Mouse (Mus musculus) neural tube, embryonic 13.5 days (tissue): Measurements from ENCODE around the gene Slc51b. TPM values are rescaled to one million over a fixed set of nuclear protein-coding genes. Genes with fewer than 3 reads are reported as not detected.

Experiments
- ATAC-seq: fragments of 200-750 bp; cut with Nextera tagmentation; 2 replicates; pipeline ENCODE4 v1.8.0; 2017; ENCODE audit warnings: low read depth, mild to moderate bottlenecking, moderate TSS enrichment, moderate library complexity
- H3K27ac ChIP-seq: fragments of 300-500 bp; sonication (generic); replicated peaks from 2 replicates; pipeline ENCODE4 v1.5.1; 2015; ENCODE audit warnings: moderate library complexity, mild to moderate bottlenecking, inconsistent platforms
- H3K27me3 ChIP-seq: fragments of 300-500 bp; sonication (generic); 2 replicates; pipeline ENCODE4 v1.6.1; 2015; ENCODE audit warnings: mild to moderate bottlenecking, inconsistent platforms
- H3K36me3 ChIP-seq: fragments of 300-500 bp; sonication (generic); 2 replicates; pipeline ENCODE4 v1.6.1; 2015; ENCODE audit warnings: mild to moderate bottlenecking, inconsistent platforms
- H3K4me1 ChIP-seq: fragments of 300-500 bp; sonication (generic); replicated peaks from 2 replicates; pipeline ENCODE4 v1.6.1; 2015; ENCODE audit warnings: inconsistent platforms
- H3K4me2 ChIP-seq: fragments of 300-500 bp; sonication (generic); 2 replicates; pipeline ENCODE4 v1.6.1; 2015; ENCODE audit warnings: inconsistent platforms, mild to moderate bottlenecking, moderate library complexity
- H3K4me3 ChIP-seq: fragments of 300-500 bp; sonication (generic); 2 replicates; pipeline ENCODE4 v1.5.1; 2015; ENCODE audit warnings: mild to moderate bottlenecking, inconsistent platforms
- H3K9ac ChIP-seq: fragments of 300-500 bp; sonication (generic); 2 replicates; pipeline ENCODE4 v1.6.1; 2015; ENCODE audit warnings: moderate library complexity, mild to moderate bottlenecking, inconsistent platforms
- H3K9me3 ChIP-seq: fragments of 300-500 bp; sonication (generic); 2 replicates; pipeline ENCODE4 v1.6.1; 2016; ENCODE audit warnings: inconsistent platforms
- WGBS: fragments of 180-500 bp; shearing (Covaris S2); methylation state at CpG from one replicate; pipeline ENCODE4 v1.1.7; 2015; 5-methylcytosine and 5-hydroxymethylcytosine counted together
- polyA plus RNA-seq: library from polyadenylated mRNA; unstranded; fragments of >200 nt; fragmentation: Nextera tagmentation; extraction: Ambion mirVana; gene quantifications from 2 replicates; pipeline ENCODE4 v1.2.1, GENCODE M21; 2015

Slc51b gene
- not detected in 2 replicates for polyA plus RNA-seq

- no peak within 1 kb of the TSS for H3K4me3 ChIP-seq
- no peak within 1 kb of the TSS for H3K27ac ChIP-seq
- no peaks in the 10 kb centered on the region for H3K9me3 ChIP-seq
- no peak within 1 kb of the TSS for H3K9ac ChIP-seq
- no peaks in the 10 kb centered on the region for H3K4me1 ChIP-seq
- no peaks in the 10 kb centered on the region for H3K36me3 ChIP-seq
- ATAC-seq = no peak
- H3K4me2 ChIP-seq = no peak within 1 kb of the TSS
- 77% methylated on average over 11 of the region's 11 CpGs for WGBS
- no peaks in the 10 kb centered on the region for H3K27me3 ChIP-seq
These were observed at the start of gene Slc51b for GRCm38 (mm10) chr9:65422760-65423501. Gene Slc51b (minus strand): TSS chr9:65422955.

DNA sequence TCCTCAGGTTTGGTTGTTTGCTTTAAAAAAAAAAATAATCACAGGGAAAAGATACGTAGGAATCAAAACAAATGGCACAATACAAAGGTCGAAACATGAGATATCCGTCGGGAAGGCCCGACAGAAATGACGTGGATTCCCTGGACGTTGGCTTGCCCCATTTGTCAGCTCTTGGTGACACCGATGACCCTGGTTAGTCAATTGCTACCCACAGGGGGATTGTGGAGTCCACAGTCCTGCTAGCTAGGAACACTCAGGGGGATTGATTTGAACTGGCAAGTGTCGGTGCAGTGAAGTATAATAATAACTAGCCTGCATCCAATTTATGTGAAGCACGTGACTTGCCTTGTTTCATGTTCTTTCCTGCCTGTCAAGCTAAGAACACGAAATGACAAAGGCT lies 44.9 kb upstream of the Slc51b start:
- no peak overlapping the region for H3K27ac ChIP-seq
- WGBS = 68% methylated on average over 11 of the region's 11 CpGs
- H3K9me3 ChIP-seq = no peaks in the 10 kb centered on the region
- H3K36me3 ChIP-seq = peaks cover 63% of the 10 kb centered on the region
- no peak overlapping the region for H3K9ac ChIP-seq
- H3K27me3 ChIP-seq = no peaks in the 10 kb centered on the region
- no peak for ATAC-seq
- peaks cover 4% of the 10 kb centered on the region for H3K4me1 ChIP-seq
- no peak overlapping the region for H3K4me3 ChIP-seq
- H3K4me2 ChIP-seq = no peak overlapping the region

DNA sequence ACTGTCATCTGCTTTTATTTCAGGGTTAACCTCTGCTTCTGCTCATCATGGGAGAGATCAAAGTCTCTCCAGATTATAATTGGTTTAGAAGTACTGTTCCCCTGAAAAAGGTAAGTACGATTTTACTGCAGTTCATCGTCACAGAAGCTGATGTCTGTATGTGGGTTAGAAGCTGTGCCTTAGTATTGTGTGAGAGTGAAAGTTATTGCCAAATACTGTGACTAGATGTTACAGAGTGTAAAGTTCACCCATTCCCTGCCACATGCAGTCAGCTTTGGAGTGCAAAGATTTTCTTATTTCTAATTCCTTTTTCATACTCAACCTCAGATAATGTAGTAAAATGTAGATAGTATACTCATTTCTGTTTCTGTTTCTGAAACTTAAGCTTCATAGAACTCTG lies 42.5 kb upstream of the Slc51b start:
- H3K4me3 ChIP-seq = no peak overlapping the region
- H3K4me1 ChIP-seq = peaks cover 23% of the 10 kb centered on the region
- no peaks in the 10 kb centered on the region for H3K27me3 ChIP-seq
- H3K9ac ChIP-seq = no peak overlapping the region
- H3K4me2 ChIP-seq = no peak overlapping the region
- peaks cover 42% of the 10 kb centered on the region for H3K36me3 ChIP-seq
- no peak overlapping the region for H3K27ac ChIP-seq
- WGBS = 97% methylated on average over 2 of the region's 2 CpGs
- ATAC-seq = no peak
- H3K9me3 ChIP-seq = no peaks in the 10 kb centered on the region

DNA sequence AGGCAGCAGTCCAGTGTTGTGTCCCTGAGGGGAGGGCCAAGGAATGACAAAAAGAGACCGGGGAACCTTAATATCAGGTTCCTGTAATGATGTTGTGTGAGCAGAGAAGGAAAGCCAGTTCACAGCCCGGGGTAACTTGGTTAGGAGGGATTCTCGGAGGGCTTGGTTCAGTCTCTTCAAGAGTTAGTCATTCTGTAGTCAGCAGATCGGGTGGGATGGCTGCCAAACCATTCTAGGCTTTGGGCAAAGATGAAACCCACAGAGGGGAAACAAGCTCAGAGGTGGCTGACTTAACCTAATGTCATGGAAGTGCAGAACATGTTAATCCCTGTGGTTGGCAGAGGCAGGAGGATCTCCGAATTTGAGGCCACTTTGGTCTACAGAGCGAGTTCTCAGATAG lies 41.4 kb upstream of the Slc51b start:
- H3K9me3 ChIP-seq = no peaks in the 10 kb centered on the region
- H3K4me3 ChIP-seq = no peak overlapping the region
- H3K27me3 ChIP-seq = no peaks in the 10 kb centered on the region
- H3K36me3 ChIP-seq = peaks cover 32% of the 10 kb centered on the region
- WGBS = 93% methylated on average over 6 of the region's 6 CpGs
- no peak for ATAC-seq
- no peak overlapping the region for H3K27ac ChIP-seq
- peaks cover 30% of the 10 kb centered on the region for H3K4me1 ChIP-seq
- no peak overlapping the region for H3K9ac ChIP-seq
- H3K4me2 ChIP-seq = no peak overlapping the region

DNA sequence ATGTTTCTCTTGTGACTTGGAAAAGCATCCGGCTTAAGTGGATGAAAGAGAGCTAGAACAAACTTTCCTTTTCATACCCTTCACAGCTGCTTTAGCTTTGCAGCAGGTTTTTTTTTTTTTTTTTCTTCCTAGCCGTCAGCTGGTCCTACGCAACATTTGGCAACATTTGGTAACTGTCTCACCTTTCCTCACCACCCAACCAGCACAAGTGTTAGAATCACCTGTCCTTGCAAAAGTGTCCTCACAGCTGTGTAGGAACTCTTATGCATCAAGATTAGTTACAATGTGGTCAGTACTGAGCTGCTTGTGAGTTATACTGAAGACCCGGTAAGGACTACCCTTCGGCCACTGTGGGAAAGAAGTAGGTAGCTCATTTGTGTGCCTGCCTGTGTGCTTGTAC lies 39.8 kb upstream of the Slc51b start:
- Histone ChIP-seq H3K9me3 (no peaks in the 10 kb centered on the region), H3K4me2 (peak overlapping the region; percentile 10), H3K4me1 (peaks cover 30% of the 10 kb centered on the region), H3K36me3 (peaks cover 22% of the 10 kb centered on the region), H3K9ac (no peak overlapping the region; the same call in 1 of the 2 replicates), H3K4me3 (no peak overlapping the region), H3K27ac (no peak overlapping the region), H3K27me3 (no peaks in the 10 kb centered on the region)
- ATAC-seq = no peak
- WGBS = 82% methylated on average over 5 of the region's 5 CpGs

GRCm38 (mm10) chr9:65460732-65461442 lies 38.1 kb upstream of the Slc51b start, which contains the start of gene Spg21:
Gene Spg21 (plus strand): TSS chr9:65460947.
- peak within 1 kb of the TSS; percentile 93 for H3K27ac ChIP-seq
- peaks cover 30% of the 10 kb centered on the region for H3K4me1 ChIP-seq
- H3K36me3 ChIP-seq = peaks cover 9% of the 10 kb centered on the region
- H3K4me3 ChIP-seq = peak within 1 kb of the TSS; percentile 68
- H3K4me2 ChIP-seq = peak within 1 kb of the TSS; percentile 77
- no peaks in the 10 kb centered on the region for H3K9me3 ChIP-seq
- H3K9ac ChIP-seq = peak within 1 kb of the TSS; percentile 84
- 0% methylated on average over 52 of the region's 53 CpGs for WGBS
- ATAC-seq = peak; percentile 98
- no peaks in the 10 kb centered on the region for H3K27me3 ChIP-seq

GRCm38 (mm10) chr9:65460198-65460597 lies 37.4 kb upstream of the Slc51b start:
- H3K27me3 ChIP-seq = no peaks in the 10 kb centered on the region
- WGBS = 20% methylated on average over 3 of the region's 3 CpGs
- H3K36me3 ChIP-seq = peaks cover 2% of the 10 kb centered on the region
- H3K4me3 ChIP-seq = peak overlapping the region; percentile 68
- no peaks in the 10 kb centered on the region for H3K9me3 ChIP-seq
- peaks cover 30% of the 10 kb centered on the region for H3K4me1 ChIP-seq
- ATAC-seq = peak; percentile 24; the same call in 1 of the 2 replicates
- peak overlapping the region; percentile 77 for H3K4me2 ChIP-seq
- H3K9ac ChIP-seq = peak overlapping the region; percentile 84
- peak overlapping the region; percentile 93 for H3K27ac ChIP-seq

DNA sequence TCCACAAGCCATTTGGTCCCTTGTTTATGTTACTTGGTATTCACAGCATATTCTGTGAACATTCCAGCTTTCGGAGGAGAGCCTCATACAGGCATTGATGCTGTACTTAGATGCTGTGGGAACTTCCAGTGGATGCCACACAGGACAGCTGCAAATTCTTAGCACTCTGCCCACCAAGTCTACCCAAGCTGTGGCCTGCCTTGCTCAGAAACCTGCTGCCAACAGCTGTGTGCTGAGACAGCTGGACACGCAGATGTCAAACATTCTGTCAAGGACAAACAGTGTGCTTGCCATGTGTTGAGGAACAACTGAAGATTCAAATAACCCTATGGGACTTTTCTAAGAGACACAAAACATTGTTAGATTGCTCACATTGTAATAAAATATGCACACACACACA lies 36.2 kb upstream of the Slc51b start:
- 88% methylated on average over 2 of the region's 2 CpGs for WGBS
- H3K9me3 ChIP-seq = no peaks in the 10 kb centered on the region
- no peak overlapping the region for H3K27ac ChIP-seq
- no peak for ATAC-seq
- H3K36me3 ChIP-seq = no peaks in the 10 kb centered on the region
- no peak overlapping the region for H3K4me3 ChIP-seq
- H3K4me1 ChIP-seq = peaks cover 30% of the 10 kb centered on the region
- no peak overlapping the region for H3K4me2 ChIP-seq
- H3K9ac ChIP-seq = no peak overlapping the region
- no peaks in the 10 kb centered on the region for H3K27me3 ChIP-seq

GRCm38 (mm10) chr9:65447951-65448350 lies 25.2 kb upstream of the Slc51b start:
- Histone ChIP-seq H3K27me3 (no peaks in the 10 kb centered on the region), H3K36me3 (peaks cover 86% of the 10 kb centered on the region), H3K4me1 (no peaks in the 10 kb centered on the region), H3K4me3 (no peak overlapping the region), H3K9ac (no peak overlapping the region), H3K4me2 (no peak overlapping the region), H3K27ac (no peak overlapping the region), H3K9me3 (no peaks in the 10 kb centered on the region)
- WGBS = 90% methylated on average over 6 of the region's 6 CpGs
- ATAC-seq = no peak

DNA sequence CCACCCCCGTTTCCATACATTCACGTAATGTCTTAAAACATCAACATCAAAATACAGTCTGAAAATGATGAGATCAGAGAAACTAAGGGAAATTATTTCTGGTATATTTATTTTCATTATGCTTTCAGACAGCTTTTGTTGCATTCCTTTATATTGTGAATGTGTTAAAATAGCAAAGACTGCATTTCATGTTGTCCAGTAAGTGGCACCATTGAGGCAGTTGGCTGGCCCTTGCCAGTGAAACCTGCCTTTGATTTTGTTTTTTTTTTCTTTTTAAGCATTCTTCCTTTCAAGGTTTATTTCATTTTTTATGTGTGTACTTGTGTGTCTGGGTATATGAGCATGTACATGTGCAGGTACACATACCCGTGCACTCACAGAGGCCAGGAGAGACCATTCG lies 21.9 kb upstream of the Slc51b start:
- Histone ChIP-seq H3K9ac (no peak overlapping the region), H3K27ac (no peak overlapping the region), H3K4me1 (no peaks in the 10 kb centered on the region), H3K9me3 (no peaks in the 10 kb centered on the region), H3K4me3 (no peak overlapping the region), H3K4me2 (no peak overlapping the region), H3K36me3 (peaks cover 83% of the 10 kb centered on the region), H3K27me3 (no peaks in the 10 kb centered on the region)
- ATAC-seq = no peak
- WGBS = 93% methylated on average over 4 of the region's 4 CpGs

GRCm38 (mm10) chr9:65435671-65436301 lies 13.0 kb upstream of the Slc51b start, which contains the start of gene Mtfmt:
Gene Mtfmt (plus strand): TSS chr9:65435782.
- WGBS = under 1% methylated on average over 54 of the region's 54 CpGs
- H3K27me3 ChIP-seq = no peaks in the 10 kb centered on the region
- peak; percentile 92 for ATAC-seq
- H3K4me1 ChIP-seq = peaks cover 17% of the 10 kb centered on the region
- peak within 1 kb of the TSS; percentile 91 for H3K9ac ChIP-seq
- H3K27ac ChIP-seq = 0 out of 2 replicates have a peak within 1 kb of the TSS, but pooled peaks have one; percentile 46
- peaks cover 17% of the 10 kb centered on the region for H3K36me3 ChIP-seq
- H3K4me3 ChIP-seq = peak within 1 kb of the TSS; percentile 98
- no peaks in the 10 kb centered on the region for H3K9me3 ChIP-seq
- peak within 1 kb of the TSS; percentile 68 for H3K4me2 ChIP-seq

DNA sequence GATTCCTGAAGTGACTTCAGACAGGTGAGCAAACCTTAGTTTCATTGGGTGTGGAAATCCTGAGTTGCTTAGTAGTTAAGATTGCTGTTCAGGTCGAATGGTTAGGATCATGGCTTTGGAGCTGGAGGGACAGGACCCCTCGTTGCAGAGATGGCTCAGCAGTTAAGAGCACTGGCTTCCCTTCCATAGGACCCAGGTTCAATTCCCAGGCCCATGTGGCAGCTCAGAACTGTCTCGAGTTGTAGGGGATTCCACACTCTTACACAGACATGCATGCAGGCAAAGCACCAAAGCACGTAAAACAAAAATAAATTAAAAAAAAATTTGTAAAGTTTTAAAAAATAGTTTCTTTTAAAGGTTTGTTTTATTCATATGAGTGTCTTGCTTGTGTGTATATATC lies 12.5 kb upstream of the Slc51b start:
- H3K9me3 ChIP-seq = no peaks in the 10 kb centered on the region
- H3K4me3 ChIP-seq = 0 out of 2 replicates have a peak overlapping the region, but pooled peaks have one; percentile 98
- H3K36me3 ChIP-seq = peaks cover 11% of the 10 kb centered on the region
- no peaks in the 10 kb centered on the region for H3K27me3 ChIP-seq
- peak; percentile 51; the same call in 1 of the 2 replicates for ATAC-seq
- H3K4me1 ChIP-seq = peaks cover 17% of the 10 kb centered on the region
- no peak overlapping the region for H3K9ac ChIP-seq
- no peak overlapping the region for H3K27ac ChIP-seq
- H3K4me2 ChIP-seq = no peak overlapping the region
- 73% methylated on average over 4 of the region's 4 CpGs for WGBS
